Mouse (Mus musculus) neural tube, embryonic 14.5 days (tissue): Measurements from ENCODE around the gene Tdp1. TPM values are rescaled to one million over a fixed set of nuclear protein-coding genes. Genes with fewer than 3 reads are reported as not detected.

Source experiments
- ATAC-seq: fragments of 200-750 bp; cut with Nextera tagmentation; 2 replicates; pipeline ENCODE4 v1.8.0; 2017; ENCODE audit warnings: low read depth, mild to moderate bottlenecking, moderate TSS enrichment, moderate library complexity
- H3K27ac ChIP-seq: fragments of 300-500 bp; sonication (generic); 2 replicates; pipeline ENCODE4 v1.5.1; 2014; ENCODE audit warnings: low read depth, mild to moderate bottlenecking, control low read depth, low read length, moderate library complexity, mixed read lengths
- H3K27me3 ChIP-seq: fragments of 300-500 bp; sonication (generic); 2 replicates; pipeline ENCODE4 v1.6.1; 2014; ENCODE audit warnings: low read length; ENCODE audit not compliant: control insufficient read depth, insufficient read depth
- H3K36me3 ChIP-seq: fragments of 300-500 bp; sonication (generic); 2 replicates; pipeline ENCODE4 v1.6.1; 2014; ENCODE audit warnings: low read length, mixed read lengths; ENCODE audit not compliant: control insufficient read depth, insufficient read depth
- H3K4me1 ChIP-seq: fragments of 300-500 bp; sonication (generic); 2 replicates; pipeline ENCODE4 v1.6.1; 2014; ENCODE audit warnings: low read length; ENCODE audit not compliant: control insufficient read depth, insufficient read depth
- H3K4me2 ChIP-seq: fragments of 300-500 bp; sonication (generic); 2 replicates; pipeline ENCODE4 v1.6.1; 2014; ENCODE audit warnings: mild to moderate bottlenecking, low read depth, low read length, control low read depth
- H3K4me3 ChIP-seq: fragments of 300-500 bp; sonication (generic); 2 replicates; pipeline ENCODE4 v1.5.1; 2014; ENCODE audit warnings: low read depth, low read length, control low read depth, mixed read lengths
- H3K9ac ChIP-seq: fragments of 300-500 bp; sonication (generic); replicated peaks from 2 replicates; pipeline ENCODE4 v1.6.1; 2014; ENCODE audit warnings: low read depth, mild to moderate bottlenecking, control low read depth, low read length, mixed read lengths
- H3K9me3 ChIP-seq: fragments of 300-500 bp; sonication (generic); 2 replicates; pipeline ENCODE4 v1.6.1; 2016; ENCODE audit warnings: low read length; ENCODE audit not compliant: control insufficient read depth
- WGBS: fragments of 180-500 bp; shearing (Covaris S2); extraction: QIAGEN DNeasy Blood & Tissue Kit; methylation state at CpG from one replicate; pipeline ENCODE4 v1.1.7; 2014; 5-methylcytosine and 5-hydroxymethylcytosine counted together
- polyA plus RNA-seq: library from polyadenylated mRNA; unstranded; fragments of >200 nt; fragmentation: Nextera tagmentation; extraction: Ambion mirVana; gene quantifications from 2 replicates; pipeline ENCODE4 v1.2.1, GENCODE M21; 2014

Tdp1 gene
- polyA plus RNA-seq, 1 experiment from 2014 or later, result 42.8 TPM

DNA sequence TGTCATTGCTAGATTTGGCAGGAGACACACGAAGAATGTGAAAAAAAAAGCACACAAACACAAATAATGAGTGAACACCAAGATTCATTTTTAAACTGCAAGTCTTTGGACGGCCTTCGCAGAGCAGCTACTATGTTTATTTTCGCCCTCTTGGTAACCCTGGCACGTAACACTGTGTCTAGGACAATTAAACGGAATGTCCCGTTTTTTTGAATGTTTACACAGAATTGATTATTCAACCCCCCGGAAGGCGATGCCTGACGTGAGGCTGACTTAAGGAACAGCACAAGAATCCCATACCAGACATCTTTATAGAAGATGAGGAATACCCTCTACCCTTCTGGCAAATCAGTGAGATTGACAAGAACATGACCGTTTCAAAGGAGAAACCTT is 608 bp upstream of the Tdp1 start:
- Histone ChIP-seq H3K9ac (0 out of 2 replicates have a peak overlapping the region, but pooled peaks have one; percentile 88), H3K4me3 (peak overlapping the region; percentile 88), H3K36me3 (no peaks in the 10 kb centered on the region), H3K9me3 (no peaks in the 10 kb centered on the region), H3K27ac (peak overlapping the region; percentile 71), H3K4me2 (peak overlapping the region; percentile 95), H3K27me3 (no peaks in the 10 kb centered on the region), H3K4me1 (0 out of 2 replicates have a peak, but pooled peaks cover 9% of the 10 kb centered on the region)
- under 1% methylated on average over 11 of the region's 11 CpGs for WGBS
- peak; percentile 35 for ATAC-seq

DNA sequence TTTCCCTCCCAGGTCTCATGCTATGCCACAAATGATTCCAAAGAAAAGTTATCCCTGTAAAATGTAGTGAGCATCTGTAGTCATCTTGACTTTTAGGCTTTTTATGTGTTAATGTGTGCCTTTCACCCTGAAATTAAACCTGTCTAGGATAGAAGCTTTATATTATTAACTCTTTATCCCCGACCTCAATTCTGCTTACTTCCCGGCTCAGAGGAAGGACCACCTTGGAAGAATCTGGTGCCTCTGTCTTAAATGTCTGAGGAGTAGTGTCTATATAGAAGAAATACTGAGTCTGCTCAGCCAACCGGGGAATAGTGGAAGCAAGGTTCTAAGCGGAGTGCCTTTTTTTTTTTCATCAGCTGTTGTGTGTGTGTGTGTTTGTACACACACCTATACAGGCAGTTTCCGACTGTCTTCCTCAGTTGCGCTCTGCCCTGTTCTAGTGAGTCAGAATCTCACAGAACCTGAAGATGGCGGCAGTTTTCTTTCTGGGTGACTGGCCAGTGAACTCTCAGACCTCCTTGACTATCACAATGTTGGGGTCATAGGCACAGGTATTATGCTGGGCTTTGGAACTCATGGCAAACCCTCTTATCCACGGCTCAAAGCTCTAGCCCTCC is 1.1 kb downstream of the Tdp1 start:
- H3K4me2 ChIP-seq, result peak overlapping the region; percentile 95
- H3K36me3 ChIP-seq, result no peaks in the 10 kb centered on the region
- H3K27ac ChIP-seq, result no peak overlapping the region
- 38% methylated on average over 8 of the region's 8 CpGs for WGBS
- H3K4me1 ChIP-seq, result 0 out of 2 replicates have a peak, but pooled peaks cover 9% of the 10 kb centered on the region
- no peaks in the 10 kb centered on the region for H3K9me3 ChIP-seq
- peak overlapping the region; percentile 88 for H3K4me3 ChIP-seq
- peak overlapping the region; percentile 88 for H3K9ac ChIP-seq
- no peaks in the 10 kb centered on the region for H3K27me3 ChIP-seq
- ATAC-seq, result no peak

DNA sequence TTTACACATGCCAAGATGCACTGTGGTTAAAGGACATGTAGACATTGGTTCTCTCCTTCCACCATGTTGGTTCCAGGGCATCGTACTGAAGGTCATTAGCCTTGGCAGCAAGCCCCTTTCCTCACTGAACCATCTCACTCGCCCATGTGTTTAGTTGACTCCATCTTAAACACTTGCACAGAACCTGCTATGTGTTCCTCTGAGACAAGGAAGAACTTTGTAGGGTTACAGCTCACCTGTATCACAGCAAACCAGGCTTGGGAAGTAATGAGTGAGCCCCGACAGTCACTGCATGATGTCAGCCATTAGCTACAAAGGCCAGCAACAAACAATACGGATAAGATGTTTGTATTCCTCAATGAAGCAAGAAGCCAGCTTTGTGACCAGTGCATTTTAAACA is 13.5 kb downstream of the Tdp1 start:
- Histone ChIP-seq H3K4me3 (no peak overlapping the region), H3K27me3 (no peaks in the 10 kb centered on the region), H3K27ac (no peak overlapping the region), H3K9ac (no peak overlapping the region), H3K4me2 (no peak overlapping the region), H3K36me3 (peaks cover 35% of the 10 kb centered on the region), H3K4me1 (no peaks in the 10 kb centered on the region), H3K9me3 (no peaks in the 10 kb centered on the region)
- no peak for ATAC-seq
- 87% methylated on average over 4 of the region's 4 CpGs for WGBS

- no peak overlapping the region for H3K9ac ChIP-seq
- 91% methylated on average over 16 of the region's 16 CpGs for WGBS
- peaks cover 30% of the 10 kb centered on the region for H3K36me3 ChIP-seq
- H3K4me2 ChIP-seq, result no peak overlapping the region
- H3K9me3 ChIP-seq, result no peaks in the 10 kb centered on the region
- H3K27me3 ChIP-seq, result no peaks in the 10 kb centered on the region
- no peak for ATAC-seq
- no peaks in the 10 kb centered on the region for H3K4me1 ChIP-seq
- H3K4me3 ChIP-seq, result no peak overlapping the region
- no peak overlapping the region for H3K27ac ChIP-seq
These were observed 14.0 kb downstream of the Tdp1 start for GRCm38 (mm10) chr12:99898248-99898870.

DNA sequence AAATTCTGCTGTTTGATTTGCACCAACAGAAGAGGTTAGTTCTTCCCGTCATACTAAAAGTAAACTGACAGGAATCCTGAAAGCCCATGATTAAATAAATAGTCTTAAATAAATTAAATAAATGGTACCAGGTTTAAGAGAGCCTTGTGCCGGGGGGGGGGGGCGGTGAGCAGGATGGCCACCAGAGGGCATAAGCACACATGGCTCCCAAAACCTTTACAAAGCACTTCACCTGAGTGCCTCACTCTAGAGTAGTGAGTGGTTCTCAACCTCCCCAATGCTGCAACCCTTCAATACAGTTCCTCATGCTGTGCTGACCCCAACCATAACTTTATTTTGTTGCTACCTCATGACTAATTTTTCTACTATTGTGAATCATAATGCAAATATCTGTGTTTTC is 15.7 kb downstream of the Tdp1 start:
- no peak for ATAC-seq
- H3K27me3 ChIP-seq, result no peaks in the 10 kb centered on the region
- no peak overlapping the region for H3K27ac ChIP-seq
- H3K4me1 ChIP-seq, result no peaks in the 10 kb centered on the region
- H3K9ac ChIP-seq, result no peak overlapping the region
- H3K4me2 ChIP-seq, result no peak overlapping the region
- WGBS, result 40% methylated on average over 3 of the region's 3 CpGs
- H3K9me3 ChIP-seq, result no peaks in the 10 kb centered on the region
- no peak overlapping the region for H3K4me3 ChIP-seq
- H3K36me3 ChIP-seq, result peaks cover 16% of the 10 kb centered on the region

DNA sequence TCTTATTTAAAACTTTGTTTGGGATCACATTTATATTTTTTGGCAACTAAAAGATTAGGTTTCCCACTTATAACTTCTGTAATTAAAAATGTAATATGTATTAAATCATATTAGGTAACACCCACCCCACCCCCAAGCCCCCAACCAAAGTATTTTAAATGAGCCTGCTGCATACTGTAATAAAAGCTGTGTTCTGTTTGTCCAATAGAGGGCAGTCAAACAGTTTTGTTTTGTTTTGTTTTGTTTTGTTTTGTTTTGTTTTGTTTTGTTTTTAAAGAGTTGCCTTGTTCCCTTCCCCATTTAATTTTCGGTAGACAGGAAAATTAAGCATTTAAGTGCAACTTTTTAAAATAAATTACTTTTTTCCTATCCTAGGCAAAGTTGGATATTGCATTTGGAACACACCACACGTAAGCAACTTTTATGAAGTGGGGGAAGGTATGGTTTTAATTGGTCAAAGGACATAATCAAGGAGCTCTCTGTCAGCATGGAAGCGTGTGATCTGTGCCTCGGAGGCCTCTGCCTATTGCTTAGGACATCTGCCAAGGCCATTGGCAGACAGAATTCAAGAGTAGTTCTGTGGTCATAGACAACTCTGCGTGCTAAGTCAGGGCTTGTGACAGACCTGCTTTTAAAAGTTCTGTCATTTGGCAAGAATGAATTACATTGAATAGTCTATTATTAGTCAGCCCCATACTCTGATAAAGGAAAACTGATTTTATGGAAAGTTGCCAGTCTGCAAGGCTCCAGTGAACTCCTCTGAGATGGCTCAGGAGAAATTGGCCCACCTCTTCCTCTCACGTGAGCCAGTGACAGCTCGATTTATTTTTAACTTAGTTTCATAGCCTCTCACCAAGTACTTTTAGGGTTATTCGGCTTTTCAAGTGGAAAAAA is 17.9 kb downstream of the Tdp1 start:
- Histone ChIP-seq H3K27ac (no peak overlapping the region), H3K9me3 (no peaks in the 10 kb centered on the region), H3K27me3 (no peaks in the 10 kb centered on the region), H3K9ac (no peak overlapping the region), H3K4me2 (no peak overlapping the region), H3K4me1 (no peaks in the 10 kb centered on the region), H3K4me3 (no peak overlapping the region), H3K36me3 (peaks cover 17% of the 10 kb centered on the region)
- ATAC-seq, result no peak
- WGBS, result 83% methylated on average over 8 of the region's 8 CpGs

DNA sequence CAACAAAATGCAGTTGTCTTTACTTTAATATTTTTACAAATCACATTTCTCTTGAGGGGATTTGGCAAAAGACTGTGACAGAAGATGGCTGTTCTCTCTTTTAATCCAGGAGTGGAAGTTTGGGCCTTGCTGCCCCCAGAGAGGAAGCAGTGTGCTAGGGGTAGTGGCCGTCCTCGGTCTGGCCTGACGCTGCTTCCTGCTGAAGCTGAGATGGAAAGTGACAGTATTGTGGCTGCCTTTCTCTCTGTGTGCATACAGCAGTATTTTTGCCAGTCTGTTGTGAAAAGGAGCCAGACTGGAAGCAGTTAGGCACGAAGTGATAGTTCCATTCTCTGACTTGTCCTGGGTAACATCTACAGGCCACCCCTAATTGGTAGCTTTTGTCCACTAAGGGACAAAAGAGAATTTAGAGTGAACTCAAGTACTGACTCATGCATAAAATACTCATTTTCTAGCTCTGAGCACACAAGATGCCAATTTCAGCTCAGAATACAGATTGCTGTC is 18.6 kb downstream of the Tdp1 start:
- Histone ChIP-seq H3K9me3 (no peaks in the 10 kb centered on the region), H3K4me2 (no peak overlapping the region), H3K27me3 (no peaks in the 10 kb centered on the region), H3K4me1 (no peaks in the 10 kb centered on the region), H3K4me3 (no peak overlapping the region), H3K36me3 (peaks cover 17% of the 10 kb centered on the region), H3K9ac (no peak overlapping the region), H3K27ac (no peak overlapping the region)
- 71% methylated on average over 4 of the region's 4 CpGs for WGBS
- no peak for ATAC-seq

DNA sequence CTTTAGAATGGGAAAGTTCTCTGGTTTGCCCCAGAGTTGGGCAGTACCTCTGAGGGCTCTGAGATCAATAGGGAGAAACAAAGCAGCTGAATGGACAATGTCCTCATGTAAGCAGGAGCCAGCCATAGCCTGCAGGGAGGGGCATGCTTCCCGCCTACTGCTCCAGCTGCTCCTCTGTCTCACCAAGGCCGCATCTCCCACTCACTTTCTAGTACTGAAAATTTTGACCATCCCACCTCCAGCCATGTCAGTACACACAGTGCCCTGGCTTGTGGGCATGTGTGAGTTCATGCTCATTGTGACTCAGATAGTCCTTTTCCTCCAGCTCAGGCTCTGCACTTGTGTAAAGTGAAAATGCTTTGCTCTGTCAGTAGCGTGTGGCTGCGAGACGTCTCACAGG is 20.2 kb downstream of the Tdp1 start:
- H3K36me3 ChIP-seq, result peaks cover 17% of the 10 kb centered on the region
- WGBS, result 89% methylated on average over 5 of the region's 5 CpGs

DNA sequence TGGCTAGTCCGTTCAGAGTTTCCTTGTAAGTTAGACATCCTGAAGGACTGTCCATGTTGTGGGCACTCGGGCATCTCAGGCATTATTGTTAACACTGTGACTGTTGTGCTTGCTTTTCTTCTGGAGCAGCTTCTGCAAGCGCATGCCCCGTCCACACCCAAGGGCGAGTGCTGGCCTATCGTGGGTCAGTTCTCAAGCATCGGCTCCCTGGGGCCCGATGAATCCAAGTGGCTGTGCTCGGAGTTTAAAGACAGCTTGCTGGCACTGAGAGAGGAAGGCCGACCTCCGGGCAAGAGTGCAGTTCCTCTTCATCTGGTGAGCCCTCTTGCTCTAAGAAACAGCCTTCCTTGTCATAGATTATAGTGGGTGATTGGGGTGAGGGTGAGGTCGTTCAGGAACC is 27.1 kb downstream of the Tdp1 start:
- Histone ChIP-seq H3K36me3 (peaks cover 33% of the 10 kb centered on the region), H3K9me3 (no peaks in the 10 kb centered on the region), H3K27ac (no peak overlapping the region), H3K4me2 (no peak overlapping the region), H3K4me1 (no peaks in the 10 kb centered on the region), H3K4me3 (no peak overlapping the region), H3K27me3 (no peaks in the 10 kb centered on the region), H3K9ac (no peak overlapping the region)
- 86% methylated on average over 12 of the region's 12 CpGs for WGBS
- no peak for ATAC-seq

More for the DNA sequence above, 20.2 kb downstream of the Tdp1 start:
- Histone ChIP-seq H3K4me3 (no peak overlapping the region), H3K27ac (no peak overlapping the region), H3K4me2 (no peak overlapping the region), H3K4me1 (no peaks in the 10 kb centered on the region), H3K9ac (no peak overlapping the region), H3K9me3 (no peaks in the 10 kb centered on the region), H3K27me3 (no peaks in the 10 kb centered on the region)
- no peak for ATAC-seq
